Mouse (Mus musculus): Measurements from ENCODE around the gene Gm20422.

The Gm20422 gene

GRCm38 (mm10) chr8:69774503-69775148 is at the start of gene Gm20422:
Gene Gm20422 (minus strand): TSS chr8:69774886.
- peak; percentile 88 for DNase-seq (ENCODE audit: low spot score)

- DNase-seq (ENCODE audit: low spot score), result peak; percentile 74
Measured at GRCm38 (mm10) chr8:69822386-69823191, 47.9 kb upstream of the Gm20422 start, which contains the start of gene Lpar2. Gene Lpar2 (plus strand): TSS chr8:69822429.

- peak; percentile 39 for DNase-seq (ENCODE audit: low spot score)
Measured at GRCm38 (mm10) chr8:69821971-69822385, 47.3 kb upstream of the Gm20422 start.

GRCm38 (mm10) chr8:69820466-69820865 is 45.8 kb upstream of the Gm20422 start:
- no peak for DNase-seq (ENCODE audit: low spot score)

DNA sequence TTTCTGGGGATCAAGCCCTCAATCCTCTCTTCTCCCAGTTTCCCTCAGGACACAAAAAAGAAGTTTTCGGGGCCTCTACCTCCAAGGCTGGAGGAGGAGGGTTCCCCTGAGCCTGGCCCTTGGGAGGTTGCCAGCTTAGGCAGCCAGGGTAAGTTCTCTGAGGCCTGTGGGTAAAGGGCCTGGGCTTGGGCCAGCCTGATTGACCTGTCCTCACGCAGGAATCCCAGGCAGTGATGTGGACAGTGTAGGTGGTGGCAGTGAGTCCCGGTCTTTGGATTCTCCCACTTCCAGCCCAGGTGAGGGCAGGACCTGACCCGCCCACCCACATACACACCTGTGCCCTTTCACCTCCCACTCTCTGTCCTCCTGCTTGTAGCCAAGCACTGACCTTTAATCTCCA is 40.7 kb upstream of the Gm20422 start:
- no peak for DNase-seq (ENCODE audit: low spot score)

- DNase-seq (ENCODE audit: low spot score), result no peak
Measured at GRCm38 (mm10) chr8:69814881-69815280, 40.2 kb upstream of the Gm20422 start.

DNA sequence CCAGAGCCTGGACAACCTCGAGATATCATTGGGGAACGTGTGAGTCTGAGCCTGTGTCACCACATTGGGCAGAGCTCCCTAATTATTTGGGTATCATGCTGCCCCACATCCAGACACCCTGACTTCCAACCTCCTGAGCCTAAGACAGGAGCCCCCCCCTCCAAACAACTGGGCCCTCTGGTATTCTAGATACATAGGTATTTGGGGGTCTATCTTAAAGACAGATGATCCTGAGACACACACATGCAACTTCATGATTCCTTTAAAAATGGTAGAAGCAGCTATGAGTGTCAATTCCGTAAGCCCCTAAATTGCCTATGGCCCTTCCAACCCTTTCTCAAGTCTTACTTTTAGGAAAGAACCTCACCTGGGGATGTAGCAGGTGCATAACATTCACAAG is 35.1 kb upstream of the Gm20422 start:
- no peak for DNase-seq (ENCODE audit: low spot score)

- DNase-seq (ENCODE audit: low spot score), result no peak
Measured at GRCm38 (mm10) chr8:69808864-69809403, 34.2 kb upstream of the Gm20422 start.

- peak; percentile 83 for DNase-seq (ENCODE audit: low spot score)
Measured at GRCm38 (mm10) chr8:69808094-69808863, 33.6 kb upstream of the Gm20422 start, which contains the start of gene Gmip. Gene Gmip (plus strand): TSS chr8:69808679.

GRCm38 (mm10) chr8:69807236-69807635 is 32.5 kb upstream of the Gm20422 start:
- no peak for DNase-seq (ENCODE audit: low spot score)

GRCm38 (mm10) chr8:69805491-69805890 is 30.8 kb upstream of the Gm20422 start:
- DNase-seq (ENCODE audit: low spot score), result no peak

GRCm38 (mm10) chr8:69805086-69805485 is 30.4 kb upstream of the Gm20422 start:
- DNase-seq (ENCODE audit: low spot score), result no peak

DNA sequence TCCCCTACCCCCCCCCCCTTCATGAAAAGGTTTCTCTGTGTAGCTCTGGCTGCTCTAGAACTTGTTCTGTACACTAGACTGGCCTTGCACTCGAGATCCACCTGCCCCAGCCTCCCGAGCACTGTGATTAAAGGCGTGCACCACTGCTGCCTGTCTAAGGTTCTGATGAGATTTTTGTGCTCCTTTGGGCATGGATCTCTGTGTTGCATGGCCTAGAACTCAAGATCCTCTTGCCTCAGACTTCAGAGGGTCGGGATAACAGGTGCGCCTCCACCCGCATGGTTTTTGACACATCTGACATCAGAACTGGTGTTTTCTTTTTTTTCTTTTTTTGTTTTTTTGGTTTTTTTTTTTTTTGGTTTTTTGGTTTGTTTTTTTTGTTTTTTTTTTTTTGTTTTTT is 29.9 kb upstream of the Gm20422 start:
- DNase-seq (ENCODE audit: low spot score), result no peak

DNA sequence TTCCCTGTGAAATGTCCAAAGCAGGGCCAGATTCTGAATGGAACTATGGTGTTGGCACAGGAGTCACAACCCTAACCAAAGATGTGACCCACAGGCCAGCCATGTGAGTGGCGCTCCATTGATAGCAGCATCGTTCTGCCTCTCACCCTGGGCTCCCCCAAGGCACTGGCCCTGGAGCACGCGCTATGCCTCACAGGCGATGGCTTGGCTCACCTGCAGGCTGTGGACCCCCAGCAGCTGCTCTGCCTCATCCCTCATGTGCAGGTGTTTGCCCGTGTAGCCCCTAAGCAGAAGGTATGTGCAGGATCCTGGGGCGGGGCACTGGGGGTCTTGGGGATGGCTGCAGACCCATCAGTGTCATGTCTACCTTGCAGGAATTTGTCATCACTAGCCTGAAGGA is 28.7 kb upstream of the Gm20422 start:
- DNase-seq (ENCODE audit: low spot score), result no peak

DNA sequence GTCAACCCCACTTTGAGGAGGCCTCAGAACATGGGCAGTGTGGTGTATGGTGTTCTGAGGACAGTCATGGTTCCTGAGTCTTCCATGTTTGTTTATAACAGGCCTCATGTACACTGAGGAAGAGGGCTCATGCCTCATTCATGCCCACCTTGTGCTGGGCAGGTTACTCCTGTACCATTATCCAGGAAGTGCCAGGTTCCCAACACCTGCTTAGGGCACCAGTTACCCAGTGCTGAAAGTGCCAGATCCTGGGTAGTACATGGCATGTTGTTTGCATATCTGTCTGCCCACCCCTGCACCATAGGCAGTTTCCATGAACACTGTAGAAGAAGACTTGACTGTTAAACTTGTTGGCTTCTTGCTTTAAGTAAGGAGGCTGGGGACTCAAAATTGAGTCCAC is 27.5 kb upstream of the Gm20422 start:
- DNase-seq (ENCODE audit: low spot score), result no peak

DNA sequence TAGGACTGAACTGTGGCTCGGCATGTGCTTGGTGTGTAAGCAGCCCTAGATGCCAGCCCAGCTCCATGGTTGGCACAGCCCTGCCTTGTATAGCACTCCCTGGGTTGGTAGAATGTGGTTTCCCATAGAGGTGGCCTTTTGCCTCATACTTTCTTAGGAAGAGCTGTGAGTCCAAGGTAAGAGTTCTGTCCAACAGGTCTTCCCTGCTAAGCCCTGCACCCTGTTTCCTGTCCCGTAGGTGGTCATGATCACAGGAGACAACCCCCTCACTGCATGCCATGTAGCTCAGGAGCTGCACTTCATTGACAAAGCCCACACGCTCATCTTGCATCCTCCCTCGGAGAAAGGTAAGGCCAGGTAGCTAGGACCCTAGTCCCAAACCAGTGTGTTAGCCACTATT is 27.1 kb upstream of the Gm20422 start:
- peak; percentile 1 for DNase-seq (ENCODE audit: low spot score)

DNA sequence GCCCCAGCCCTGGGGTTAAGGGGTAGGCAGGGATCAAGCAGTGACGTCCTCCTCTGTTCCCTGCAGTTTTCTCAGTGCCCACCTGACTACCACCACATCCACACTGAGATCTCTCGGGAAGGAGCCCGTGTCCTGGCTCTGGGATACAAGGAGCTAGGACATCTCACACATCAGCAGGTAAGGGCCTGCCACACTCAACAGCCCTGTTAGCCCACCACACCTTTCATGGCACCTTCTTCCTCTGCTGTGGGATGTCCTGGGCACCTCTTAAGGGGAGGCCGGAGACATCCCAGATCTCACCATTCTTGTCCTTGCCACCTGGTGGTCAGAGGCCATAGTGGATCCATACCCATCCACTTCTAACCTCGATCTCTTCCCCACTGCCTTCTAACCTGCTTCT is 25.3 kb upstream of the Gm20422 start:
- peak; percentile 1 for DNase-seq (ENCODE audit: low spot score)

DNA sequence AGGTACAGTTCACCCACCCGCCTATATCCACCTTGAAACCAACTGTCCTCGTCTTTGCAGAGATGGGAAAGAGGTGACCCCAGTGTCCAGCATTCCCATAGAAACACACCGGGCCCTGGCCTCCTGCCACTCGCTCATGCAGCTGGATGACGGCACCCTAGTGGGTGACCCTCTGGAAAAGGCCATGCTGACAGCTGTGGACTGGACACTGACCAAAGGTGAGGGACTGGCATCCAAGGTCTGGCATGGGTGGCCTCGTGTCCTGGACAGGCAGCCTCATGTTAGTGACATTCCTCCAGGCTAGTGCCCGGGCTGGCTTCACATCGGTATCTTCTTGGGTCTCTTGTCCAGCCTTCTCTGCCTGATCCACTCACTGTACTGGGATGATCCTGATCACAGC is 24.6 kb upstream of the Gm20422 start:
- peak; percentile 2 for DNase-seq (ENCODE audit: low spot score)

GRCm38 (mm10) chr8:69797661-69798060 is 23.0 kb upstream of the Gm20422 start:
- DNase-seq (ENCODE audit: low spot score), result peak; percentile 1

DNA sequence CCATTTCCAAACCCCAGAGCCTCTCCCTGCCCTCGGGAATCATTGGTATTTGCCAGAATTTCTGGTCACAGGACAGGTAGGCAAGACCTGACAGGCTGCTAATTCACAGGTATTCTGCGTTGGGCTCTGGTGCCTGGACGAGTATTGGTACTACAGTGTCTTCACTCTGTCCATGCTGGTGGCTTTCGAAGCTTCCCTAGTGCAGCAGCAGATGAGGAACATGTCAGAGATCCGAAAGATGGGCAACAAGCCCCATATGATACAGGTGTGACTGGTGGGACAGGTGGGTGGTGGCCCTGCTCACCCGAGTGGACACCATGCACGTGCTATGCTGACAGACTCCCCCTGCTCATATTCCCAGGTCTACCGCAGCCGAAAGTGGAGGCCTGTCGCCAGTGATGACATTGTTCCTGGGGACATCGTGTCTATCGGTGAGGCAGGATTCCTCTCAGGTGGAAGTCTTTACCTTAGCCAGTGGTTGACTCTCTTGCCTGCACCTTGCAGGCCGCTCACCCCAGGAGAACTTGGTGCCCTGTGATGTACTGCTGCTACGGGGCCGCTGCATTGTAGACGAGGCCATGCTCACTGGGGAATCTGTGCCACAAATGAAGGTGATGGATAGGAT is 22.1 kb upstream of the Gm20422 start:
- peak; percentile 2 for DNase-seq (ENCODE audit: low spot score)

DNA sequence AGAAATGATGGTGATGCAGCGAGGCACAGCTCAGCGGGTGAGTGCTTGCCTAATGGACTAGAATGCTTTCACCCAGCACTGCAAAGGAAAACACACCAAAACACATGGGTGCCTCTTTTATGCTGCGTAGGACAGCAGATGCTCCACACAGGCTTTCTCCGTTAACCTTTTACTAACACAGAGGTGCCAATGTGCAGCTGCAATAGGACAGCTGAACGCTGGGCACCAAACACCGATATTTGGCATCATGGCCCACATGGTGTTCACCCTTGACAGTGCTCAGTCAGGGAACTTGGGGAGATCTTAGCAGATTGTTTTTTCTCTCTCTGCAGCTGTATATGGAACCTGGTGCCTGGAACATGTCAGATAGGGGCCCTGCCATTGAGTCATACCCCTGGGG is 20.2 kb upstream of the Gm20422 start:
- DNase-seq (ENCODE audit: low spot score), result peak; percentile 2

GRCm38 (mm10) chr8:69794096-69794495 is 19.4 kb upstream of the Gm20422 start:
- DNase-seq (ENCODE audit: low spot score), result peak; percentile 8

Measured in urinary bladder, postnatal 14 days (tissue).